Mouse (Mus musculus): Measurements from ENCODE around the gene Fgf11.

DNA sequence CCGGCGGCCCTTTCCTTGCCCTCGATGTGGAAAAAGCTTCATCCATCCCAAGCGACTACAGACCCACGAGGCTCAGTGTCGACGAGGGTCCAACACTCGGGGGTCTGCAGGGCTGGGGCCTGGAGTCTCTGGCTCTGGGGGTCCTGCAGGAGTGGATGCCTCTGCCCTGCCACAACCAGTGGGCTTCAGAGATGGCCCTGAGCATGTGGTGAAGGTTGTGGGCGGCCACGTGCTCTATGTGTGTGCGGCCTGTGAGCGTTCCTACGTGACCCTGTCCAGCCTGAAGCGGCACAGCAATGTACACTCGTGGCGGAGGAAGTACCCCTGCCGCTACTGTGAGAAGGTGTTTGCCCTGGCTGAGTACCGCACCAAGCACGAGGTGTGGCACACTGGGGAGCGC lies 25.2 kb downstream of the Fgf11 start:
- TF ChIP-seq CTCF (IDR thresholded peaks at IDR 0.05; ENCODE audit: borderline replicate concordance, insufficient read depth, low read depth, low read length) (no peak), POLR2A (IDR thresholded peaks at IDR 0.05; ENCODE audit: borderline replicate concordance, insufficient read depth, low read length) (no peak)

Measured in cerebellum, adult 2 months (tissue).